Mouse (Mus musculus) left cerebral cortex, adult 11 months (tissue): ENCODE measurements around the gene Slc25a34.

Experiments used
- DNase-seq: peaks from one replicate; pipeline ENCODE4 v3.0.0; 2022; ENCODE audit warnings: low spot score

The Slc25a34 gene

GRCm38 (mm10) chr4:141581051-141581450, 42.6 kb downstream of the Slc25a34 start:
- DNase-seq: no peak

- no peak for DNase-seq
Observed at GRCm38 (mm10) chr4:141578833-141579232, 44.8 kb downstream of the Slc25a34 start.

DNA sequence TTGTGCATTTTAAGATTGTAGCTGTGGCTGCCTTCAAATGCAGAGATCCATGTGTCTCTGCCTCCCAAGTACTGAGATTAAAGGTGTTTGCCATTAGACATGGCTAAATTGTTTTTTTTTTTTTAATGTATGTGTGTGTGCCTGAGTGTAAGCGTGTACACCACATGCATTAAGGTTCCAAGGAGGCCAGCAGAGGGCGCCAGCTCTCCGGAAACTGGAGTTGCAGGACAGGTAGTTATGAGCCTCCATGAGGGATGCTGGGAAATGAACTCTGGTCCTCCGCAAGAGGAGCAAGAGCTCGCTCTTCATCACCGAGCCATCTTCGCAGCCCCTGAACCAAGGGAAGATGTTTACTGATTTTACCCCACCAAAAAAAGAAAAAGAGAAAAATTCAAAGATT, 46.7 kb downstream of the Slc25a34 start:
- no peak for DNase-seq

- no peak for DNase-seq
Observed at GRCm38 (mm10) chr4:141576404-141576803, 47.2 kb downstream of the Slc25a34 start.

DNA sequence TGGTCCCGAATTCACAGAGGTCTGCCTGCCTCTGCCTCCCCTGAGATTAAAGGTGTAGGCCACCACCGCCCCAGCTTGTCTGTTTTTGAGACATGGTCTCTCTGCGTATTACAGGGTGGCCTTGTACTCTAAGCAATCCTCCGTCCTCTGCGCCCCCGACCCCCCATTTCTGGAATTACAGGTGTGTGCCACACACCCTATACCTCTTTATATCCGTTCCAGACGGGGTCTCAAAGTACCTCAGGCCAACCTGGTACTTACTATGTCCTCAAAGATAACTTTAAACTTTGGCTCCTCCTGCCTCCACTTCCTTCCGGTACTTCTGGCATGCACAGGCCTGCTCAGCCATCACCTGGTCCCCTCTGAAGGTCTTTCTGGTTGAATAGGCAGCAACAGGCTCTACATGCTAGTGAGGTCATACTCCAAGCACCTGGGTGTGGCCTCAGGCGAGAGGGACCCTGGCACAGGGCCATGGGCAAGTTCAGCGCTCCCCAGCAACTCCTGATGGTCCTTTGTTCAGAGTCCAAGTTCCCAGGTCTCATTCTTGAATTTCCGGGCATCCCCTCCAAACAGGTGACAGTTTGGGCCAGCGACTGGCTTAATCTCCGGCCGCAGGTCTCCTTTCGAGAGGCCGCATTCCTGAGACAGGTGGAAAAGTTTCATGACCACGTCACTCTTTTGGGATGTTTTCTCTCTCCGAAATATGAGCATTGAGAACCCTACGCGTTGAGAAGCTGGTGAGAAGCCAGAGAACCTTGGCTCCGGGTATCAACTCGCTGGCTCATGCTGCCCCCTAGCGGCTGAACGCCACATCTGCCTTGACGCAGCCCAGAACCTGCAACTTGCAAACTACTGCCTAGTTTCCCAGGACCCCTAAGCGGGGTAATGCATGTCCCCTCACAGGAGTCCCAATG, 48.6 kb downstream of the Slc25a34 start:
- peak; percentile 51 for DNase-seq

DNA sequence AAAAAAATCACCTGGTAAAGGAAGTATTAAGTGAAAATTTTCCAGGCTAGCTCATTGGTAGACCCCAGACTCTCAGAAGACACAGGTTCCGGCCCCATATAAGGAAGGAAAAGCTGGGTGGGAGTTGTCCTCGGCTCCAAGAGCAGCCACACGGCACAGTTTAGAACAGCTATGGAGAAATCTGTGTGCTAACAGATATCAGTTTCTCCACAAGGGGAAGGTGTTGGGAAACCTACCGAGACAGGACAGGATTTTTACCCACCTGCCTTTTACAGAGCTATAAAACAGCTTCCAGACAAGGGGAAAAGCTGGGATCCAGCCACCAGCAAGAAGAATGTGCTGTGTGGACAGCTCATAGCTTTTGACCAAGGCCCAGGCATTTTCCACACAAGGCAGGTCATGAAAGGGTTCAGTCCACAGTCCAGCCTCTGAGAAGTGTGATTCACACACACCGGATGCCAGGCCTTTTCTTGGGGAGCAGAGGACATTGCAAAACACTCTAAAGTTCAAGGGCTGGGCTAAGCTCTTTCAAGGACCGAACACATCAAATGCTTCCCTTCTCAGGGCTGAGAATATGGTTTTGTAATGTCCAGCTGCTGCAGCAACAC, 50.2 kb downstream of the Slc25a34 start:
- DNase-seq: no peak

- no peak for DNase-seq
Observed at GRCm38 (mm10) chr4:141572668-141573358, 50.8 kb downstream of the Slc25a34 start.

GRCm38 (mm10) chr4:141571934-141572333, 51.7 kb downstream of the Slc25a34 start:
- no peak for DNase-seq

DNA sequence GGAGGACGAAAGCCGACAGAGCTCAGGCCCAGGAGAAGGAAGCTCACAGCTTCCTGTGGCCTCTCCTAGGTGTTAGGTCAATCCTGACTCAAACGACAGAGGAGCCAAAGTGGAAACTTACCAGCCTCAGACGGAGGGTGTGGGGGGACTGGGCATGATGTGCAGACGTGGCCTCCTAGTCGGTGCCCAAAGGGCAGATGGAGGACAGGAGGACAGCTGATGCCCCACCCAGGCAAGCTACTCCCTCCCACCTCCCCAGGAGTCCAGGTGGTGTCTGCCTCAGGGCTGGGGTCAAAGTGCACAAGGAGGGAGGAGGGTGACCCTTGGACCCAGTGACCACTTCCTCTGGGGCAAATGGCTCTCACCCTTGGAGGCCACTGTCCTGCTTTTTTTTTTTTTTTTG, 52.3 kb downstream of the Slc25a34 start:
- DNase-seq: no peak

DNA sequence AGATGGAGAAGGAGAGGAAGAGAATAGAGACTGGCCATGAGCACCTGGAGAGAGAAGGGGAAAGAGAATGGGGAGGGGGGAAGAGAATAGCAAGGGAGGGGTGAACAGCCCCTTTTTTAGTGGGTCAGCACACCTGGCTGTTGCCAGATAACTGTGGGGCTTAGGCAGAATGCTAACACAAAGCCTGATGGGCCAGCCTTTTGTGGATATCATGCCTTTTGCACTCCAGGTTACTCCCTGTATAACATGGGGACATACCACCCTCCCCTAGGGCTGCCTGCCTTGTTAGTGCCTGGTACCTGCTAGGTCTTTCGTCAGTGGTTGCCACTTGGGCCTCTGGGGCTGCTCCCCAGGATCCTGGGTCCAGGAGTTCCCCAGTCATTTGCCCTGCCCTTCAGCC, 52.8 kb downstream of the Slc25a34 start:
- DNase-seq: no peak

DNA sequence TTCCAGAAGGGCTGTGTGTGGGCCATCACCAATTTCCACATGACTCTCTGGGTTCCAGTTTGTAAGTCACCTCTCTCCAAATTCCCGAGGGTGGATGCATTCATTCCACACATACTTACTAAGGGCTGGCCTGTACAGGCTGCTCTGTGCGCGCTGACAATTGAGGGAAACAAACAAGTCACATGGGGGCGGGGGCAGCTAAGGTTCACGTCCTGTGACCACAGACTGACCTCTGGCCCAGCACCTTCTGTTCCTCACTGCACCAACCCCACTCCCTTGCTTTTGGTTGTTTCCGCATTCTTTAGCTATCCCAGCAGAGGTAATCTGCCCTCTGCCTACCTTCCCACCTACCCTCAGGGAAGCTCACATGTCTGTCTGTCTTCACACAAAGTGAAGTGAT, 53.6 kb downstream of the Slc25a34 start:
- DNase-seq: no peak

GRCm38 (mm10) chr4:141568966-141569365, 54.7 kb downstream of the Slc25a34 start:
- no peak for DNase-seq
